Mouse (Mus musculus) spleen, adult 12 weeks (tissue): ENCODE data around the gene Pspn.

Source experiments
- DNase-seq: peaks from one replicate; pipeline ENCODE4 v3.0.0; 2022; ENCODE audit warnings: low spot score

Gene Pspn

DNA sequence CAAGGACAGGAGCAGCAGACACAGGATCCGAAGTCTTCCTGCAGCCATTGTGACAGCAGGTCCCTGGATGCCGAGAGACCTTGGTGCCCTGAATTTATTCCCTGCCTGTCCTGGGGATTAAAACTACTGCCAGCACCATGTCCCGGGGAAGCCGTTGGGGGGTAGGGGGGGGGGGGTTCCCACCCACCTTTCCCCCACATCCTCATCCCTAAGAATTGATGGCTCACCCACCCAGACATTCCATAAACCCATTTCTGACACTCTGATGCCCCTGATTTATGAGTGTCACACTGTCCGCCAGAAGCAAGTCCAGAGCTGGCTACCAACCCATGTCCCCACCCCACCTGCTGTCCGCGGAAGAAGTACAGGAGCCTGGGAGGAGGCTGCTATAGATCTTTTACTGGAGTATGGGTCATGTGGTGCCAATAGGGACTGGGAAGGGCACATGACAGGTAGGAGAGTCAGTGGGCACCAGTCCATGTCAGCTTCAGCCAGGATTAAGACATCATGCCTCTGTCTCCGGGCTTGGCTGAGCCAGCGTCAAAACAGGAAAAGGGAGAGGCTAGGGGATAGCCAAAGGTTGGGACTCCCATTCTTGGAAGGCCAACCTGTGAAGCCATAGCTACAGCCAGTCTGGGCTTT is at the start of gene Pspn:
Pspn (minus strand) TSS at position 51 of the 642 bp plus-strand sequence.
- no peak for DNase-seq

DNA sequence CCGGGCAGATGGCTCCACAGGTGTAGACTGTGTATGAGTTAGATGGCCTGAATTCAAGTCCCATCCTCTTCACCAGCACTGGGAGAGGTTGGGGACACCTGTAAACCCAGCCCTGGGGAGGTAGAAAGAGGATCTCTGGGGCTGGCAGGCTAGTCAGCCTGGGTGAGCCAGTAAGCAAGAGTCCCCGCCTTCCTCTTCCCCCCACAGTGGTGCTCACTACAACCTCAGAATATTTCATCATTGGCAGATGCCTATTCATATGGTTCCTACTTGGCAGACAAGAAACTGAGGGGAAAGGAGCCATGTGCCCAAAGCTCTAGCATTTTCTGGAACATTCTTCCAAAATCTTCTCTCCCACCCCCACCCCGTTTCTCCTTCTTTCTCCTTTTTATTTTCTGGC is 49.0 kb upstream of the Pspn start:
- no peak for DNase-seq

DNA sequence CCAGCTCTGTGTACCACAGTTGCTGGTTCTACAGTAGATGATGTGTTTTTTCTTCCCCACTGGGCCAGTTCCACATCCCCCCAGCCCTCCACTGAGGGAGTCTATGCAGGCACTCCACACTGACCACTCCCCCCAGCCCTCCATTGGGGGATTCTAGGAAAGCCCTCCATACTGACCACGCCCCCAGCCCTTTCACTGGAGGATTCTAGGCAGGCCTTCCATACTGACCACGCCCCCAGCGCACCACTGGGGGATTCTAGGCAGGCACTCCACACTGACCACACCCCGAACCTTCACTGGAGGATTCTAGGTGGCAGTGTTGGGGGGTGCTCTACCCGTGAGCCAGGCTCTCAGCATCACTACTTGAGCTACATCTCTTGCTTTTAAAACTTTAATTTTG is 47.6 kb upstream of the Pspn start:
- DNase-seq: no peak

DNA sequence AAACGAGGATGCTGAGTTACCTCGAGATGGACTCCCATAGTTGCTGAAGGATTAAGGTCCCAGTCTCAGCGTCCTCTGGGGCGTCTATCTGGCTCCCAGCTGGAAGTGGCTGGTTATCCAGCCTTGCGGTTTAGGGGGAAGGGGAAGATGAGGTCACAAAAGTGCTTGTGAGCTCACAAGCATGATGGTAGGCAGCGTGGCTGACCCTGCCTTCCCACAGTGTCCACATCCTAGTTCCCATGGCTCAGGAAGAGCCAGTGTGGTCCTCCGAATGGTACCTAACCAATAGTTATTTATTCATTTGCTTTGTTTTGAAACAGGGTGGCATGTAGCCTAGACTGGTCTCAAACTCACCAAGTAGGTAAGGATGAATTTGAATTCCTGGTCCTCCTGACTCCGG is 41.7 kb upstream of the Pspn start, which contains the start of gene Slc25a41:
Slc25a41 (minus strand) TSS at position 101 of the 400 bp plus-strand sequence.
- no peak for DNase-seq

DNA sequence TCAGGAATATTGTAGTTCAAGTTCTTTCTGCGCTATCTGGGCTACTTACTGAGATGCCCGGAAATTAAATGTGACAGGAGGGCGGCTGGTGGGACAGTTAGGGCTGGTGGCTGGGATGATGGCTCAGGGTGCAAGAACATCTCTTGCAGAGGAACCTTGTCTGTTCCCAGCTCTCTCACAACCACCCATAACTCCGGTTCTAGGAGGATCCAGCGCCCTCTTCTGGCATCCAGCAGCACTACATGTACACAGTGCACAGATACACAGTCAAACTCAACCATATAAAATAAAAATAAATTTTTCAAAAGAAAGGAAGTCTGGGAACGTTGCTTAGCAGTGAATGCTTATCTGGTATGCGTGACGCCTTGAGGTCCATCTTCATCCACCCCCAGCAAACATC is 39.2 kb upstream of the Pspn start:
- no peak for DNase-seq

DNA sequence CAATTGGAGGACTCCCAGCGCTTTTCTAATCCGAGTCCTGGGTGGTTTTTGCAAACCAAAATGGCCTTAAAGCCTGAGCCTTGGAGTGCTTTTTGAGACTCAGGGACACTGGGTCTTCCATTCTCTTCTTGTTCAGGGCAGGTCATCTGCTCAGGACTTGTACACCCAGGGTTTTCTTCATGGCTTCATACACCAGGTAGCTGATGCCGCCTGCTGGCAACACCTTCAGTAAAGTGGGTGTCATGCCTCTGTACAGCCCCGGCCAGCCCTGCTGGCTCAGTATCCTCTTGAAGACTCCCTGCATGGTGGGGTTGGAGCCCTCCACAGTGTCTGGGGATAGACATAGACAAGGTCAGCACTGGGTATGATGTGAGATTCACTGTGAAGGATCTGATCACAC is 33.0 kb upstream of the Pspn start:
- DNase-seq: no peak

DNA sequence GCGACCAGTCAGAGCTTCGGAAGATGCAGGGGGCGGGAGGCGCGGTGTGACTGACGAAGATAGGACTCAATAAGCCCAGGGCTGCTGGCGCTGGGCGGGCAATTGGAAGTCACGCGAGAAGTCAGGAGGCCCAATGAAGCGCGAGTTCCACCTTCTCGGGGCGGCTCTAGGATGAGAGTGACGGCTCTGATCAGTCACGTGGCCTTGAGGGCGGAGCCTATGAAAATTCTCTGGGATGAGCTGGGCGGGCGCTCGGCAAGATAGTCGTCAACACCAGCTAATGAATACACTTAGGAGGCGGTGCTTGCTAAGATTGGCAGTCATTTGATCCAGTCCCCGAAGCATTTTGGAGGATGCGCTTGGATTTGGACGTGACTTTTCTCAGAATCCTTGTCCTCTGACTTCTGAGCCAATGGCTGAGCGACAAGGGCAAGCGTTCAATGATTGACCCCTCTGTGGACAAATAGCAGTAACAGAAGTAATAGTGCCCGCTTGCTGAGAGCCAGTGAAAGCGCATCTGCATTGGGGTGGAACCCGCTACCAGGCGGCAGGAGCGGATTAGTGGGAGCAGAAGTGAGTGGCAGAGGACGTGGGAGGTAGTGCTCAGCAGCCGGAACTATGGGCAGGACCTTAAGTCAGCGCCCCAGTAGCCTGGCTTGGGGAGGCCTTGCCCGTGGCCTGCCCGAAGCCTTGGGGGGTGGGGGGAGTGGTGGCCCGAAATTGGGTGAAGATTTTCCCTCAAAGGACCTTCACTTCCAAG is 32.0 kb upstream of the Pspn start:
- peak; percentile 98 for DNase-seq

DNA sequence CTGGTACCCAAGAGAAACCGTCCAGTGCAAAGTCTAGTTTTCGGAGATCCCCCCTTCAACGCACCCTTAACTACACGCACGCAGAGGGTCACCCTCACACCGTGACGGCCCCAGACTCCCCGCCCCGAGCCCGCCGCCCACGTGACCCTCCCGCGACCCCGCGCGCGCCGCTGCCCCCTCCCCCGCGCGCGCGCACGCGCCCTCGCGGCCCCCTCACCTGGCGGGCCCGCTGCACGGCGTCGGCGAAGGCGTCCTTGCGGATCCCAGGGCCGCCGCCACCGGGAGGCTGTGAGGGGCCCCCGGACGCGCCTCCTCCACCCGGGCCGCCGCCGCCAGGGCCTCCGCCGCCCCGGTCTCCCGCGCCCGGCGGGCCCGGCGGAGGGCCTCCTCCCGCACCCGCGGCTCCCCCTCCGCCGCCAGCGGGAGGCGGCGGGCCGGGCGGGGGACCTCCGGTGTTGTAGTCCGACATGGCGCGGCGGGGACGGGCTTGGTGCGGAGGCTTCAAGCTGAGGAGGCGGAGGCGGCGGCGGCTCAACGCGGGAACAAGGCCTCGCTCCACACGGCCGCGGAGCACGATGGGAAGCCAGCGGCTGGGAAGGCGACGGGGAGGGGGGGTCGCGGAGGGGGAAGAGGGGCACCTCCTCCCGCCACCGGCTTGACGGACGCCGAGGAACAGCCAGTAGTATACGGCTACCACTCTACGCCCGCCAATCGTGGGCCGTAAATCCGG is 31.3 kb upstream of the Pspn start, which contains the start of gene Khsrp:
Khsrp (minus strand) TSS at position 592 of the 730 bp plus-strand sequence.
- no peak for DNase-seq

DNA sequence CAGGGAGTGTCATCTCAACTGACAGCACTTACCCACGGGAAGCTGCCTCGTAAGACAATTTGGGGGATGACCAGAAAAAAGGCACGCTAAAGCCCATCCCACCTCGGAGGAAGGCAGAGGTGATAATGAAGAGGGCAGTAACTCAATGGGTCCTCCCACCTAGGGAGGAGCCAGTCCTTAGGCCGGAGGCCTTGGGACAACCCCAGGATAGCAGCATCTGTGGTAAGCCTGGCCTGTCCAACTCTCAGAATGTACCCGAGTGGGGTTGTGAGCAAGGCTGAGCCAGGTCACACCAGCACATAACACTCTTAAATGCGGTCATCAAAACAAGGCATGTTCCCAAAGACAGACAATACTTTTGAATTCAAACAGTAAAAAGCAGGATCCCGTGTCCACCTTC is 29.9 kb upstream of the Pspn start:
- peak; percentile 49 for DNase-seq

DNA sequence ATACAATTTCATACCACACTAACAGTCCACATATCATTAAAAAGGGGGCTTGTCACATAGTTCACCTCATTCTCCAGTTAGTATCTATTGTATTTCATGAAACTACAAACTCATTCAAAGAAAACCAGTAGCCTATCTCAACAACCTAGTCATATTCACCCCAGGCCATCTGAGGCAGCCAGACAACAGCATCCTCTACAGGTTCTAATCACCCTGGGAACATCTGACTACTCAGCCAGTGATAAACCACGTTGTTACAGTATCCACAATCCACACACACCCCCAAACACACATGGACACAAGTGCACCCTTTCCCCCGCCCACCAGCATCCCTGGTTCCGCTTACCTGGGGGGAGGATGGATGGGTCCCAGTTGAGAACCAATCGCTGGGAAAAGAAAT is 27.7 kb upstream of the Pspn start:
- no peak for DNase-seq

DNA sequence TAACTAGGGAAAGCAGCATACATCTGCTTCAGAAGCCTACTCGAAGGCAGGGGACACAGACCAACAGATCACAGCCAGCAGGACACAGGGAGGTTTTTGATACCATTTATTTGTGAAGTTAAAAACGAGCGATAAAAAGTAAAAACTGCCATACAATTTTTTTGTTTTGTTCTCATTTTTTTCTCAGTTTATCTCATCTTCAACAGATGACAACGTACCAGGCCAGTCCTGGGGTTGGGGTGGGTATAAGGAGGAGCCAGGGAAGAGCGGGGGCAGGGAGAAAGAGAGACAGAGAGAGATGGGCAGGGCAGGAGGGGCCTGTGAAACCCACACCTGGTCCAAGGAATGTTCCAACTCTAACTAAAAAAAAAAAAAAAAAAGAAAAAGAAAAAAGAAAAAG is 21.1 kb upstream of the Pspn start:
- DNase-seq: no peak

DNA sequence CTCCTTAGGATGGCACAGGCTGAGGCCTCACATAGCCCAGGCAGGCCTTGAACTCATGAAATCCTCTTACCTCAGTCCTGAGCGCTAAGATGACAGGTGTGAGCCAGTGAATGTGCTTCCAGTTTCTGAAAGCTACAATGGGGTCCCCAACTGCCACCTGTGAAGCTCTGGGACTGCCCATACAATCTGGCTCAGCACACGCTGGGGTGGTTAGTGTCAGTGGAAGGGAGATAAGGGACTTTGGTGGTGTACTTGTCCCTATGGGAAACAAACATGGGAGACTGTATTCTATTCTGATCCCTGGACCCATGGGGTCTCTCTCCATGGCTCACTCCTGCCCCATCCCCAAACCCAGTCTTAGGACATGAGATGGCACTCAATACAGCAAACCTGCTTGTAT is 19.9 kb upstream of the Pspn start:
- DNase-seq: peak; percentile 21

DNA sequence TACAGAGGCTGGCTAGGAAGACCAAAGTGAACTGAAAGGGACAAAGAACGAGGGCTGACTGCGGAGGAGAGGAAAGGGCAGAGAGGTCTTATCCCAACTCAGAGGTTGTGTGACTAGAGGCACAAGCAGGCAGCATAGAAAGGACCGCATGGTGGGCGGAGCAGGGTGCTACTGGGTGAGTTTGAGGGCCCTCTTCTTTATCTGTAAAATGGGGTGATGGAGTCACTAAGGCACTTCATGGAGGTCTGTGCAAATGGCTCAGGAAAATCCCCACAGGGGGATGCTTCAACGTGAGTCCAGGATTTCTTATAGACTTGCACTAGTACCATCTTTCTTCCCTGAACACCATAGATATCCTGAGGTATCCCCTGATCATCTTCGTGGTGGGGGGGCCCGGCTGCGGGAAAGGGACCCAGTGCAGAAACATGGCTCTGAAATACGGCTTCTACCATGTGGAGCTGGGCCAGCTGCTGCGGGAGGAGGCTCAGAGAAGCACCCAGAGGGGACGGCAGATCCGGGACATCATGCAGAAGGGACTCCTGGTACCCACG is 12.5 kb upstream of the Pspn start:
- no peak for DNase-seq

DNA sequence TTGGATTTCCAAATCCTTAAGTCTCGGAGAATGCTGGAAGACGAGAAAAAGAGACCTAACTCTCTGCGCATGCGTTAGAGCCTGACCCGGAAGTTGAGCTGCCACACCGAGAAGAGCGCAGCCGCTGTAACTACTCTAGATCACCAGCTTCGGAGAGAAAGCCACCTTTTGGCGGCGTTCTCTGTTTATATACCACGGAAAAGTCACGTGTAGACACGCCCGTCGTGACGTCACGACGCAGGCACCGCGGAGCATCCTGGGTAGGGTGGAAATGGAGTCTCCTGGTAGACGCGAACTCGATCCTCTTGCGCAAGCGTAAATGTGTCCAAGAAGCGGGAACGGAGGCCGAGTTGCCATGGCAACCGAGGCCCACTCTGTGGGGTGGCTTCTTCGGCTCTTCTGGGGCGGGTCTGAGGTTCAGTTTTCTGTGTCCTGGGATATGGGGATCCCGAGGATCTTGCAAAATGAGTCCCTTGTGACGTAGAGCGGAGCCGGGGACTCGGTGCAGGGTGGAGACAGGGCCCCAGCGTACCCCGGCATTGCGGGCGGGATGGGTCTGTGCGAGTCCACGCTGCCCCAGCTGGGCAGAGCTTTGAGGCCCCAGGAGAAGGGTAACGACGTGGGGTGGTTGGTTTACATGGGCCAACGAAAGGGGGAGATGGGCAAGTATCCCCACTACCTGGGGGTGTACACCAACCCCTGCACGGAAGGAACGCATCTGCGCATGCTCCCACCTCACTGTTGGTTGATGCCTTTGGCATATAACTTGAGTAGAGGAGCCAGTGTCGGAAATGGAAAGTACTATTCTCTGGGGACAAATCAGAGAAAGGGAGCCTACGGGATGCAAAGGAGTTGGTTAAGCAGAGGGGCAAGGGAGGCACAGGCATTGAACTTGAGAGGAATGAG is 11.7 kb upstream of the Pspn start, which contains the start of the genes Gtf2f1 and Gm17949:
Gtf2f1 (minus strand) TSS at position 53 of the 906 bp plus-strand sequence.
Gm17949 (plus strand) TSS at position 234 of the 906 bp plus-strand sequence.
- DNase-seq: peak; percentile 79

DNA sequence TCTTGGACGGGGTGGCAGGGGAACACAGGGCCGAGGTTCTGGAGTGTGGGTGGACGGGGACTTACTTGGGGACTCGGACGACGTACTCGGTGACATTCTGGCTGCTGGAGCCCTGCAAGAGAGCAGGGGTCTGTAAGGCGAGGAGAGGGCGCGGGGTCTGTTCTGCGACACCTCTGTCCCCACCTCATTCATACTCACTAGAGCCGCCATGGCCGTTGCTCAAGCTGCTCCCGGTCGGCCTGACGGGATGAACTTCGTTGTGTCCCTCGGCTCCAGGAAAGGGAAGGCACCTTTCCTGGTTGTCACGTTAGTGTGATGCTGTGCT is 11.1 kb upstream of the Pspn start:
- DNase-seq: no peak

DNA sequence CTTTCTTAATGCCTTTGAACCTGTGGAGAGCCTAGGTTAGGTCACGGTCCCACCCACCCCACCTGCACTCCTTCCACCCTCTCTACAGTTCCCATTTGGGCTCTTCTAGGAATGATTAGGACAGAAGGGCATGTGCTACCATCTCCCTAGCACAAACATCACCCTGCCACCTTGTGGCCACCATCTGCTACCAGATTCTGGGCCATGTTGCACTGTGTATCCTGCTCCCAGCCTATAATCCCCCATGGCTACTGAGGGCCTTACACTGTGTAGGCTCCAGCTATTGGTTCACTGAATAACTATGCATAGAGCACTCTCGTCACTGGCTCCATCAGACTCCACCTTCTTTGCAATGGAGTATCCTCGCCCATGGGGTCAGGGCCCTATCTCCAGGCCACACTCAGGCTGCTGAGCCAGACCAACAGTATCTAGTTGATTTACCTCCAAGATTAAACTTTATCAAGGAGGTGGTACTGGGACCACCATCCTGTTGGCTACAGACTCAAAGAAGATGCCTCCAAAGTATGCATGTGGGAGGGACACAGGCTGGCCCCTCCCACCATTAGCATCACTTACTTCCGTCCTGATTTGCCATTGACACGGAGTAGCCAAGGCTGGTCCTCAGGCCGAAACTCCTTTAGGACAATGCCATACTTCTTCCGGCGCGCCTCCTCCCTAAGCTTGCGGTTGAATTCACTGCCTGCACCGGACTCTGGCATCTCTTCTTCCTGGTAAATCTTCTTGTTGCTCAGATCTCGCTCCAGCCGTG is 7.5 kb upstream of the Pspn start:
- no peak for DNase-seq

DNA sequence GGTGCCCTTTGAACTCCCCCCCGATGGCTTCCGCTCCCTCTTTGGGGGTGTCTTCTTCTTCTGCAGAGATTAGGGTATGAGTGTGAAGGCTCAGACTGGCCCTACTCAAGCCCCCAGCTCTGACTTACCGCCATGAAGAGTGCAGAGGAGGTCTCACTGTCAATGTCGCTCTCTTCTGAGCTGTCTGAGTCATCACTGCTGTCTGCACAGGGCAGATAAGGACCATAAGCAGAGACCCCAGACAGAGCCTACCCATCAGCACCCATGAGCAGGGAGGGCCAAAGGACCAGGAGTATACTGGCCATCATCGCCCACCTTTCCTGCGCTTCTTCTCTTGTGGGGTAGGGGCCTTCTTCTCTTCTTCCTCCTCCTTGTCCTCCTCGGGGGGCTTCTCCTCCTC is 4.2 kb upstream of the Pspn start:
- no peak for DNase-seq

DNA sequence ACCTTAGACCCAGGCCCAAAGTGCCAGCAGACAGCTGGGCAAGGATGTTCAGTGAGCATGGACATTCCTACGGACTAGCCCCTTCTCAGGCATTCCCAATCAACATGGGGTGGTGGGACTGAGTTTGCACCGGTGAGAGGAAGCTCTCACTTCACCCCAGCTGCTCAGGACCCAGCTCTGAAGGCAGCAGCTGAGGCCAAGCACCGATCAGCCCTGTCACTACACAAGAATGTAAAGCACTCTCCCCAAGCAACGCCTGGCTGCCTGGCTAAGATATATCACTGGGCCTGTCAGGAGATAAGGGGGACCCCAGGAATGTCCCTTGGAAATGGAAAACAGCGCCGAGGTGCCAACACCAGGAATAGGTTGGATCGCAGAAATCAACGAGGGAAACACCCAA is 1.4 kb upstream of the Pspn start:
- no peak for DNase-seq

DNA sequence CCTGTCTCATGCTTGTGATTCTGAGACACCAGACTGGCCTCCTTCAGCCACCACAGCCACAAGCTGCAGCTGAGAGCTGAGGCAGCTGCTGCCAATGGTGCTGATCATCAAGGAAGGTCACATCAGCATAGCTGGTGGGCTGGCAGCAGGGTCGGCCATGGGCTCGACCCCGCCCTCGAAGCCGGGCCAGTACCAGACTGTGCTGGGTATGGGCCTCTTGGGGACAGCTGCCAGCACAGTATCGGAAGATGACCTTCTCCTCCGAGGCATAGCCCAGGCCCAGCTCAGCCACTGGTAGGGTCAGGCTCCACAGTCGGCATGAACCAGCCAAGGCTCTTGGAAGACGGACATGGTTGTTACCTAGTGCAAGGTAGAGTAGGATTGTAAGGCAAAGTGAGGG is 404 bp downstream of the Pspn start:
- DNase-seq: no peak

DNA sequence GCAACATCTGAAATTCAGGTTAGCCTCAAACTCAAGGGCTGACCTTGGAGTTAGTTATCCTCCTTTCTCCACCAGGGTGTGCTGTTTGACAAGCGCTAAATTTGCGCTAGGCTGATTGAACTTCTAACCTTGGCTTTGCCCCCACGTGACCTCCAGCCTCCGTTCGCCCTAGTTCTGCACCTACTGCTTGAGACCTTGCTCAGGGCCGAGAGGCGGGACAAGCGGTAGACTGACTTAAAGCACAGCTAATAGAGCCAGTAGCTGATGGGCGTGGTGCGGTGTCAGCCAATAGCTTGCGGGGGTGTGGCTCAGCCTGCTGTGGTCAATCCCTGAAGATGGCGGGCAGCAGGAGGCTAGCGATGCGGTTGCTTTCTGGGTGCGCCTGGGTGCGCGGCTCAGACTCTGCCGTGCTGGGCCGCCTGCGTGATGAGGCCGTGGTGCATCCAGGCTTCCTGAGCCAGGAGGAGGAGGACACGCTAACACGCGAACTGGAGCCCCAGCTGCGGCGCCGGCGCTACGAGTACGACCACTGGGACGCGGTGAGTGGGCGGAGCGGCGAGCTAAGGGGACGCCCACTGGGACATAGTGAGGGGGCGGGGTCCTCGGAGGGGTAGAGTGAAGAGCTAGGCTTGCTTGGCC is 2.7 kb downstream of the Pspn start, which contains the start of gene Alkbh7:
Alkbh7 (plus strand) TSS at position 311 of the 639 bp plus-strand sequence.
- peak; percentile 92 for DNase-seq
